In the genomic region with DNA sequence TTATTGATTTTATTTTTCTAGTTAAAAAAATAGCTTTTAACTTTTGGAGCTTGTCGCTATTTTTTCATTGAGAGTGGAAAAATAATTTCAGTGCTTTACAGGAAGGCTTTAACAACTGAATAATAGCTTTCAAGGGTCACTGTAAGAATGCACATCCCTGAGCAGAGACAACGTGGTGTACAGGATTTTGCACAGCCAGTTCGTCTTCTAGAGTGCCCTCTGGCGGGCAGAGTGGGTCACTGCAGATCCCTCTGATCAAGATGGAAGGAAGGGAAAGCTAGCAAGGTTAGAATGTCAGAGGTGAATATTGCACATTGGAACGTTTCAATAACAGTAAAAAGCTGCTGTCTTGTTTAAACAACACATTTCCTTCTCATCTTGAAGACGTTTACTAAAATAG, we compare ENCODE assay signal across 8 mouse cellular contexts. TPM values are rescaled to one million over a fixed set of nuclear protein-coding genes. Genes with fewer than 3 reads are reported as not detected.
DNase-seq lines count a peak whose midpoint lies in the region; ATAC-seq and TF ChIP-seq lines count a peak whose summit lies in the region.

No protein-coding gene starts in this region.

- no peak overlapping the region for H3K4me2 ChIP-seq in hindbrain, embryonic 12.5 days (replicated peaks)
- no peak overlapping the region for H3K4me2 ChIP-seq in intestine, embryonic 15.5 days (replicated peaks)
- H3K4me2 ChIP-seq in midbrain, postnatal 0 days (ENCODE audit: low read depth, low read length, poor library complexity, severe bottlenecking): no peak overlapping the region

- no peak overlapping the region for H3K27ac ChIP-seq in hindbrain, embryonic 10.5 days
- no peak overlapping the region for H3K27ac ChIP-seq in hindbrain, embryonic 12.5 days
- no peak overlapping the region for H3K27ac ChIP-seq in intestine, embryonic 15.5 days
- H3K27ac ChIP-seq in midbrain, postnatal 0 days (ENCODE audit: low read depth, low read length): no peak overlapping the region

- no peak overlapping the region for H3K4me3 ChIP-seq in hindbrain, embryonic 10.5 days
- no peak overlapping the region for H3K4me3 ChIP-seq in hindbrain, embryonic 12.5 days
- H3K4me3 ChIP-seq in intestine, embryonic 15.5 days (replicated peaks): no peak overlapping the region
- no peak overlapping the region for H3K4me3 ChIP-seq in midbrain, postnatal 0 days (ENCODE audit: low read depth, low read length)

- TF ChIP-seq CTCF in midbrain, postnatal 0 days (IDR thresholded peaks at IDR 0.05): peak; percentile 87

- no peaks in the 10 kb centered on the region for H3K36me3 ChIP-seq in hindbrain, embryonic 10.5 days
- H3K36me3 ChIP-seq in hindbrain, embryonic 12.5 days: no peaks in the 10 kb centered on the region
- H3K36me3 ChIP-seq in intestine, embryonic 15.5 days: no peaks in the 10 kb centered on the region
- H3K36me3 ChIP-seq in midbrain, postnatal 0 days (ENCODE audit: insufficient read depth, low read length): no peaks in the 10 kb centered on the region

- H3K4me1 ChIP-seq in hindbrain, embryonic 10.5 days (replicated peaks): no peaks in the 10 kb centered on the region
- H3K4me1 ChIP-seq in hindbrain, embryonic 12.5 days: no peaks in the 10 kb centered on the region
- no peaks in the 10 kb centered on the region for H3K4me1 ChIP-seq in intestine, embryonic 15.5 days (replicated peaks)
- no peaks in the 10 kb centered on the region for H3K4me1 ChIP-seq in midbrain, postnatal 0 days (ENCODE audit: insufficient read depth, low read length)

- DNase-seq in hindbrain, embryonic 10.5 days (ENCODE audit: low spot score): peak; percentile 77
- peak; percentile 50 for DNase-seq in cerebellum, adult 9-11 months
- peak; percentile 71 to 74 for DNase-seq in frontal cortex, postnatal 25 days (ENCODE audit: low spot score in 2 of 2)
- peak; percentile 33 to 70 for DNase-seq in left cerebral cortex, adult 8-10 months (ENCODE audit: low spot score in 2 of 2)
- DNase-seq in midbrain, postnatal 0 days (ENCODE audit: low spot score): peak; percentile 74
- peak; percentile 37 to 59 for DNase-seq in spleen, postnatal 14 days (ENCODE audit: low spot score in 2 of 2)

- H3K27me3 ChIP-seq in hindbrain, embryonic 10.5 days (ENCODE audit: insufficient read depth, poor library complexity, severe bottlenecking): no peaks in the 10 kb centered on the region
- no peaks in the 10 kb centered on the region for H3K27me3 ChIP-seq in hindbrain, embryonic 12.5 days
- no peaks in the 10 kb centered on the region for H3K27me3 ChIP-seq in intestine, embryonic 15.5 days (replicated peaks)
- H3K27me3 ChIP-seq in midbrain, postnatal 0 days (ENCODE audit: insufficient read depth, low read length): no peaks in the 10 kb centered on the region

- no peak overlapping the region for H3K9ac ChIP-seq in hindbrain, embryonic 12.5 days
- no peak overlapping the region for H3K9ac ChIP-seq in intestine, embryonic 15.5 days
- no peak overlapping the region for H3K9ac ChIP-seq in midbrain, postnatal 0 days (replicated peaks; ENCODE audit: low read length, poor library complexity, severe bottlenecking)

- H3K9me3 ChIP-seq in hindbrain, embryonic 10.5 days: no peaks in the 10 kb centered on the region
- H3K9me3 ChIP-seq in hindbrain, embryonic 12.5 days (replicated peaks): no peaks in the 10 kb centered on the region
- no peaks in the 10 kb centered on the region for H3K9me3 ChIP-seq in intestine, embryonic 15.5 days
- H3K9me3 ChIP-seq in midbrain, postnatal 0 days (ENCODE audit: low read length): no peaks in the 10 kb centered on the region

- no peak for ATAC-seq in hindbrain, embryonic 12.5 days (ENCODE audit: low FRiP score)
- peak; percentile 67 for ATAC-seq in intestine, embryonic 15.5 days
- no peak for ATAC-seq in midbrain, postnatal 0 days (ENCODE audit: low FRiP score)

- WGBS in hindbrain, embryonic 10.5 days: 6% methylated on average over 6 of the region's 6 CpGs
- 7% methylated on average over 6 of the region's 6 CpGs for WGBS in hindbrain, embryonic 12.5 days
- whole genome bisulfite sequencing in intestine, embryonic 15.5 days: 5% methylated on average over 6 of the region's 6 CpGs
- WGBS in midbrain, postnatal 0 days: 6% methylated on average over 6 of the region's 6 CpGs

RNA-seq across cellular contexts. Expression of a gene that starts 10.2 kb away (rescaled TPM):
- polyA plus RNA-seq in hindbrain, embryonic 10.5 days (2016; fragmentation: Nextera tagmentation; extraction: Ambion mirVana): 0.24 and 0.61 TPM in 2 replicates
- 0.18 and 0.41 TPM in 2 replicates for polyA plus RNA-seq in hindbrain, embryonic 12.5 days (2016; fragmentation: Nextera tagmentation; extraction: Ambion mirVana)
- polyA plus RNA-seq in intestine, embryonic 15.5 days (2015; fragmentation: Nextera tagmentation; extraction: Ambion mirVana): 175 and 235 TPM in 2 replicates
- total RNA-seq in left cerebral cortex, adult 8-10 months (2022): under 1 TPM in 3 of 4 experiments, not detected in 1; 0.57 to 0.93 (median 0.60) TPM
- total RNA-seq in midbrain, postnatal 0 days (2014; rRNA removed): 0.80 TPM in 1 of 2 replicates, not detected in the other
- polyA plus RNA-seq in midbrain, postnatal 0 days (2015; fragmentation: Nextera tagmentation; extraction: Ambion mirVana): 0.28 and 0.90 TPM in 2 replicates

RNA-seq across cellular contexts. Expression of a gene that starts 18.0 kb away (rescaled TPM):
- not detected in 2 replicates for polyA plus RNA-seq in hindbrain, embryonic 10.5 days (2016; fragmentation: Nextera tagmentation; extraction: Ambion mirVana)
- not detected in 2 replicates for polyA plus RNA-seq in hindbrain, embryonic 12.5 days (2016; fragmentation: Nextera tagmentation; extraction: Ambion mirVana)
- polyA plus RNA-seq in intestine, embryonic 15.5 days (2015; fragmentation: Nextera tagmentation; extraction: Ambion mirVana): 9.4 and 10.7 TPM in 2 replicates
- total RNA-seq in left cerebral cortex, adult 8-10 months (2022): not detected
- not detected in 2 replicates for total RNA-seq in midbrain, postnatal 0 days (2014; rRNA removed)
- polyA plus RNA-seq in midbrain, postnatal 0 days (2015; fragmentation: Nextera tagmentation; extraction: Ambion mirVana): not detected in 2 replicates

RNA-seq across cellular contexts. Expression of a gene that starts 40.0 kb away (rescaled TPM):
- polyA plus RNA-seq in hindbrain, embryonic 10.5 days (2016; fragmentation: Nextera tagmentation; extraction: Ambion mirVana): not detected in 2 replicates
- not detected in 2 replicates for polyA plus RNA-seq in hindbrain, embryonic 12.5 days (2016; fragmentation: Nextera tagmentation; extraction: Ambion mirVana)
- polyA plus RNA-seq in intestine, embryonic 15.5 days (2015; fragmentation: Nextera tagmentation; extraction: Ambion mirVana): 51.4 and 80.7 TPM in 2 replicates
- under 1 TPM in 1 of 4 experiments, not detected in 3; 0.51 TPM for total RNA-seq in left cerebral cortex, adult 8-10 months (2022)
- total RNA-seq in midbrain, postnatal 0 days (2014; rRNA removed): 0.11 and 0.61 TPM in 2 replicates
- polyA plus RNA-seq in midbrain, postnatal 0 days (2015; fragmentation: Nextera tagmentation; extraction: Ambion mirVana): 0.07 TPM in 1 of 2 replicates, not detected in the other

Comparison
In these comparisons a context has a peak if more than half of its experiments do, and no peak if none do; other contexts are left out.
1. RNA of a gene that starts 10.2 kb away (polyA plus RNA-seq): 175 to 235 TPM in intestine, embryonic 15.5 days; 0.28 to 0.90 TPM in midbrain, postnatal 0 days, 0.18 to 0.41 TPM in hindbrain, embryonic 12.5 days and 0.24 to 0.61 TPM in hindbrain, embryonic 10.5 days; every median in the first group is over 10 times any median in the second.
2. RNA of a gene that starts 18.0 kb away (polyA plus RNA-seq): 9.4 to 10.7 TPM in intestine, embryonic 15.5 days; not detected in hindbrain, embryonic 10.5 days, not detected in hindbrain, embryonic 12.5 days and not detected in midbrain, postnatal 0 days; every median in the first group is over 10 times any median in the second.
3. RNA of a gene that starts 40.0 kb away (polyA plus RNA-seq): 51.4 to 80.7 TPM in intestine, embryonic 15.5 days; 0.07 TPM in midbrain, postnatal 0 days, not detected in hindbrain, embryonic 10.5 days and not detected in hindbrain, embryonic 12.5 days; every median in the first group is over 10 times any median in the second.
4. Peak in every context shown above with its lines, with median percentiles within 50 percentile points of each other: DNase-seq.